Mouse (Mus musculus) hindbrain, embryonic 11.5 days (tissue): ENCODE measurements at regions not wholly inside any gene's neighbourhood (a gene's known extent, or its start where the extent isn't known, plus 50 kb on each side); places are given as distances from the start of the nearest gene placed in this dataset.

Source experiments
- ATAC-seq: fragments of 200-750 bp; cut with Nextera tagmentation; 2 replicates; pipeline ENCODE4 v1.8.0; 2017; ENCODE audit warnings: mild to moderate bottlenecking, moderate TSS enrichment, moderate library complexity; ENCODE audit not compliant: low FRiP score
- DNase-seq: peaks from one replicate; pipeline ENCODE4 v3.0.0-alpha.2; 2015; ENCODE audit warnings: low spot score
- H3K27ac ChIP-seq: fragments of 300-500 bp; sonication (generic); 2 replicates; pipeline ENCODE4 v1.5.1; 2014; ENCODE audit warnings: mild to moderate bottlenecking, low read depth, low read length
- H3K27me3 ChIP-seq: fragments of 300-500 bp; sonication (generic); 2 replicates; pipeline ENCODE4 v1.6.1; 2014; ENCODE audit warnings: mild to moderate bottlenecking, low read length, moderate library complexity, mixed read lengths; ENCODE audit not compliant: control insufficient read depth, insufficient read depth
- H3K36me3 ChIP-seq: fragments of 300-500 bp; sonication (generic); 2 replicates; pipeline ENCODE4 v1.6.1; 2014; ENCODE audit warnings: mild to moderate bottlenecking, low read length, moderate library complexity, mixed read lengths; ENCODE audit not compliant: control insufficient read depth, insufficient read depth
- H3K4me1 ChIP-seq: fragments of 300-500 bp; sonication (generic); replicated peaks from 2 replicates; pipeline ENCODE4 v1.6.1; 2014; ENCODE audit warnings: low read length, mixed read lengths; ENCODE audit not compliant: control insufficient read depth, insufficient read depth
- H3K4me2 ChIP-seq: fragments of 300-500 bp; sonication (generic); replicated peaks from 2 replicates; pipeline ENCODE4 v1.6.1; 2014; ENCODE audit warnings: mild to moderate bottlenecking, low read depth, low read length
- H3K4me3 ChIP-seq: fragments of 300-500 bp; sonication (generic); 2 replicates; pipeline ENCODE4 v1.5.1; 2014; ENCODE audit warnings: low read depth, low read length
- H3K9ac ChIP-seq: fragments of 300-500 bp; sonication (generic); 2 replicates; pipeline ENCODE4 v1.6.1; 2014; ENCODE audit warnings: low read depth, low read length
- H3K9me3 ChIP-seq: fragments of 300-500 bp; sonication (generic); 2 replicates; pipeline ENCODE4 v1.6.1; 2016; ENCODE audit warnings: low read length; ENCODE audit not compliant: control insufficient read depth
- WGBS: fragments of 180-500 bp; shearing (Covaris S2); extraction: QIAGEN DNeasy Blood & Tissue Kit; methylation state at CpG from one replicate; pipeline ENCODE4 v1.1.7; 2014; 5-methylcytosine and 5-hydroxymethylcytosine counted together

GRCm38 (mm10) chr7:74928226-74928927 is 373.8 kb upstream of the Slco3a1 start:
- Histone ChIP-seq H3K27me3 (no peaks in the 10 kb centered on the region), H3K9me3 (no peaks in the 10 kb centered on the region), H3K4me1 (no peaks in the 10 kb centered on the region), H3K36me3 (no peaks in the 10 kb centered on the region), H3K9ac (no peak overlapping the region), H3K4me3 (no peak overlapping the region), H3K4me2 (no peak overlapping the region), H3K27ac (no peak overlapping the region)
- 79% methylated on average over 6 of the region's 6 CpGs for WGBS
- ATAC-seq (no peak), DNase-seq (no peak)

- 76% methylated on average over 2 of the region's 2 CpGs for WGBS
Observed at GRCm38 (mm10) chr7:74926729-74927128, 372.1 kb upstream of the Slco3a1 start.

GRCm38 (mm10) chr7:74924156-74924555 is 369.6 kb upstream of the Slco3a1 start:
- Histone ChIP-seq H3K4me2 (no peak overlapping the region), H3K9me3 (no peaks in the 10 kb centered on the region), H3K4me1 (no peaks in the 10 kb centered on the region), H3K9ac (no peak overlapping the region), H3K36me3 (no peaks in the 10 kb centered on the region), H3K4me3 (no peak overlapping the region), H3K27me3 (no peaks in the 10 kb centered on the region), H3K27ac (no peak overlapping the region)
- WGBS, result 90% methylated on average over 1 of the region's 1 CpGs
- DNase-seq (no peak), ATAC-seq (no peak)

More at GRCm38 (mm10) chr7:74926729-74927128, 372.1 kb upstream of the Slco3a1 start:
- Histone ChIP-seq H3K27me3 (no peaks in the 10 kb centered on the region), H3K9ac (no peak overlapping the region), H3K36me3 (no peaks in the 10 kb centered on the region), H3K9me3 (no peaks in the 10 kb centered on the region), H3K4me3 (no peak overlapping the region), H3K4me2 (no peak overlapping the region), H3K4me1 (no peaks in the 10 kb centered on the region), H3K27ac (no peak overlapping the region)
- ATAC-seq (no peak), DNase-seq (no peak)

- Histone ChIP-seq H3K9me3 (no peaks in the 10 kb centered on the region), H3K9ac (no peak overlapping the region), H3K27ac (no peak overlapping the region; the same call in 1 of the 2 replicates), H3K4me2 (no peak overlapping the region), H3K4me3 (no peak overlapping the region), H3K36me3 (no peaks in the 10 kb centered on the region), H3K27me3 (no peaks in the 10 kb centered on the region), H3K4me1 (no peaks in the 10 kb centered on the region)
- WGBS, result 64% methylated on average over 3 of the region's 3 CpGs
- peak; percentile 15 for DNase-seq
- ATAC-seq, result peak; percentile 56; the same call in 1 of the 2 replicates
Observed at GRCm38 (mm10) chr7:74908311-74908962, 353.9 kb upstream of the Slco3a1 start.

- Histone ChIP-seq H3K9me3 (no peaks in the 10 kb centered on the region), H3K27me3 (no peaks in the 10 kb centered on the region), H3K9ac (no peak overlapping the region), H3K27ac (no peak overlapping the region), H3K4me2 (no peak overlapping the region), H3K4me1 (no peaks in the 10 kb centered on the region), H3K36me3 (no peaks in the 10 kb centered on the region), H3K4me3 (no peak overlapping the region)
- ATAC-seq, result no peak
- 65% methylated on average over 1 of the region's 1 CpGs for WGBS
- DNase-seq, result no peak
Observed at GRCm38 (mm10) chr7:74907391-74907790, 352.8 kb upstream of the Slco3a1 start.

- 77% methylated on average over 3 of the region's 3 CpGs for WGBS
- H3K36me3 ChIP-seq, result no peaks in the 10 kb centered on the region
- ATAC-seq, result no peak
- H3K9me3 ChIP-seq, result no peaks in the 10 kb centered on the region
- H3K9ac ChIP-seq, result no peak overlapping the region
- no peak overlapping the region for H3K4me3 ChIP-seq
- no peak for DNase-seq
- no peak overlapping the region for H3K4me2 ChIP-seq
- no peaks in the 10 kb centered on the region for H3K4me1 ChIP-seq
- no peaks in the 10 kb centered on the region for H3K27me3 ChIP-seq
- no peak overlapping the region for H3K27ac ChIP-seq
Observed at GRCm38 (mm10) chr7:74877466-74877865, 322.9 kb upstream of the Slco3a1 start.

GRCm38 (mm10) chr7:74876667-74877066 is 322.1 kb upstream of the Slco3a1 start:
- Histone ChIP-seq H3K4me1 (no peaks in the 10 kb centered on the region), H3K9ac (no peak overlapping the region), H3K4me2 (no peak overlapping the region), H3K27me3 (no peaks in the 10 kb centered on the region), H3K27ac (no peak overlapping the region), H3K4me3 (no peak overlapping the region), H3K9me3 (no peaks in the 10 kb centered on the region), H3K36me3 (no peaks in the 10 kb centered on the region)
- ATAC-seq (no peak), DNase-seq (no peak)
- WGBS, result 73% methylated on average over 4 of the region's 4 CpGs

GRCm38 (mm10) chr7:74870250-74870649 is 315.7 kb upstream of the Slco3a1 start:
- H3K4me1 ChIP-seq, result no peaks in the 10 kb centered on the region
- no peak overlapping the region for H3K4me3 ChIP-seq
- H3K36me3 ChIP-seq, result no peaks in the 10 kb centered on the region
- 65% methylated on average over 1 of the region's 1 CpGs for WGBS
- no peak for DNase-seq
- no peaks in the 10 kb centered on the region for H3K9me3 ChIP-seq
- no peak for ATAC-seq
- H3K4me2 ChIP-seq, result no peak overlapping the region
- no peak overlapping the region for H3K9ac ChIP-seq
- no peaks in the 10 kb centered on the region for H3K27me3 ChIP-seq
- no peak overlapping the region for H3K27ac ChIP-seq

- no peaks in the 10 kb centered on the region for H3K4me1 ChIP-seq
- no peaks in the 10 kb centered on the region for H3K36me3 ChIP-seq
- peak; percentile 11 for DNase-seq
- no peak overlapping the region for H3K4me3 ChIP-seq
- 70% methylated on average over 3 of the region's 3 CpGs for WGBS
- no peak for ATAC-seq
- H3K27me3 ChIP-seq, result no peaks in the 10 kb centered on the region
- H3K4me2 ChIP-seq, result no peak overlapping the region
- H3K9me3 ChIP-seq, result no peaks in the 10 kb centered on the region
- no peak overlapping the region for H3K27ac ChIP-seq
- no peak overlapping the region for H3K9ac ChIP-seq
Observed at GRCm38 (mm10) chr7:74862727-74863126, 308.1 kb upstream of the Slco3a1 start.
